Mouse (Mus musculus): ENCODE data around the gene Arrdc4. TPM values are rescaled to one million over a fixed set of nuclear protein-coding genes. Genes with fewer than 3 reads are reported as not detected.

Gene Arrdc4
- 5.6 TPM for polyA plus RNA-seq (2015; fragmentation: Illumina TruSeq; extraction: RNeasy Lipid Tissue Mini Kit (QIAGEN cat#74804); ENCODE audit: insufficient read depth, low read depth, low replicate concordance)

DNA sequence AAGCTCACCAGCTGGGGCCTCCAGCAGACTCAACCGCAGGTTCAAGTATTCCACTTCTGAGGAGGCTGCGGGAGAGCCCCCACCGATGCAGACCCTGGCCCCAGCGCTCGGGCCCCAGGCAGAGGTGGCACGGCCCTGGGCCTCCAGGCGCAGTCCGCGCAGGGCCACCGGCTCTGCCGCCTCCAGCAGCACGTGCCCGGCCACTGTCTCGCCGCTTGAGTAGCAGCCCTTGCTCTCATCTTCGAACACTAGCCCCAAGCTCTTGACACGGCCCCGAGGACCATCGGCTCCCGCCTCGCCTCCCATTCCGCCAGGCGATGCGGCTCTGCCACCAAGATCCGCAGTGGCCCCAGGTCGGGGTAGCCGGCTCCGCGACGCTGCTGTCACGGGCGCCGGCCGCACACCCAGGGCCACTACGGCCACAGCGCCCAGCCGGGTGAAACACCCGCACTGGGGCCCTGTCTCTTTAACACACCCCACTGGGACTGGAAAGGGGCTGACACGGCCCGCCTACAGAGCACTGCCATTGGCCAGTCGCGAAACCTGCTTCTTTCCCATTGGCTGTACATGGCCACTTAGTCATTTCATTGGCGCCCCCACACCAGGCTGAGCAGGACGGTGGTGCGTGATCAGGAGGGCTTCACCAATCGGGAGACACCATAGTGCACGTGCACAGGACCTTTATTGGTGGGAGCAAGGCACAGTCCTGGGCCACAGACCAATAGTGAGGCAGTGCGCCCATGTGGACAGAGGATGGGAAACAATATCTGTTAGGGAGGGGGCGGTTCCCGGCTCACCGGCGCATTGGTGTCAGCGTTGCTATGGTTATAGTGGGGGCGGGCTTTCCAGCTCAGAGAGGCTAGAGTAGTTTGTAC lies at the start of gene Arrdc4:
Gene Arrdc4, minus strand, starts transcription at position 481 of the 875 bp plus-strand sequence.

Measured in pancreas, adult 10 weeks (tissue).